Mouse (Mus musculus) adrenal gland, adult 10 weeks (tissue): ENCODE results near the gene Unc45a. TPM values are rescaled to one million over a fixed set of nuclear protein-coding genes. Genes with fewer than 3 reads are reported as not detected.

Source experiments
- polyA plus RNA-seq: library from polyadenylated mRNA; stranded (reverse); fragments of 350-450 nt; fragmentation: Illumina TruSeq; extraction: RNeasy Lipid Tissue Mini Kit (QIAGEN cat#74804); gene quantifications from one replicate; pipeline ENCODE4 v1.2.3, GENCODE M21; 2014; ENCODE audit warnings: low read depth, low replicate concordance

The Unc45a gene
- 6.8 TPM for polyA plus RNA-seq

DNA sequence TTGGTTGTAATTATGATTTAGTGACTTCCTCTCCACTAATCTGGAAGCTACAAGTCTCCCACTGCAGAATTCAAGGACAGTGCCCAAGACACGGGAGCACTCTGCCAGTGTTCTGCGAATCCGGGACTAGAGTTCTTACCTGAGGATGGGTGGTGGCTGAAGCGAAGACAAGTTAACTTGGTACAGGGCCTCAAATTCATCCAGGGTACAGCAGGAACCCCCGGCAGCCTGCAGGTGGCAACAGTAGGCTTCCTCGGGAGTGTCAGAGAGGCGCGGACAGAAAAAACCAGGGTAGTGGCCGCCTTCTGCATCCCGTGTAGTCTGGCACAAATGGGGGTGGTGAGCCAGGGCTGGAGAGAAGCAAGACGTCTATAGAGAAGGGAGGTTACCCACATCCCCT, at the start of gene Unc45a:
Unc45a (minus strand) TSS at position 213 of the 400 bp plus-strand sequence.

DNA sequence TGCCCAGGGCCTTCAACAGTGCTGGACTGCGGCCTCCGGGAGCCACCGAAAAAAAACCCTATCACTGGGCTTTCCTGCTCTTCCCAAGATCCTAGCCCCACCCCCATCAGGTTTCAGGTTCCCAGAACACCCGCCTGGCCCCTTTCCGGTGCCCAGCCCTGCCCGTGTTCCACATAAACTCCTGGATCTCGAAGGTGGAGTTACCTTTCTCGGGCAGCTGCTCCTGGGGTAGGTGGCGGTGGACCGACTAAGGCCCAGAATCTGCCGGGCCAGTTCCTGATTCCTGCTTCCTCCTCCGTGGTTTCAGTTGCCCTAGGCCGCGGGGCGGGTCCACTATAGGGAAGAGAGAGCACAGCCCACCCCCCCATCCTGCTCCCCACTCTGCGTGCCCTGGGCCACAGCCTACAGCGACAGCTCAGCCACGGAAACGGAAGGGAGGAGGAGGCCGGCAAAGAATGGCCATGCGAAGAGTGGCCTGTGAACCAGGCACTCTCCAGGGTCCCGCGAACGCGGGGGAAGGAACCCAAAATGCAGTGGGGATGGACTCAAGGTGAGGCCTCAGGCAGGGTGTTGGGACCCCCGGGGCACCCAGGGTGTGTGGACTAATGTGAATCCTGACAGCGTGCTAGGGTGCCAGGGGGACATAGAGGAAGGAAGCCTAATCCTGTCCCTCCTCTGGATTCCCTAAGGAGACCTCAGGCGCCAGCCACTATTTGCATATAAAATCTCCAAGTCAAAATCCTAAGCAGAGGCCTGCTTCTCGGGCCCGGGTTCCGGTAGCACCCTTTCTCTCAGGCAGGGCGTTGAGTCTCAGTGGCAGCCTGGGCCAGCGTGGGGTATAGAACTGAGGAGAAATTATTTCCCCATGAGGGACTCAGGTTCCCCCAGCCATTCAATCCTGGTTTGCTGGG, 47.1 kb upstream of the Unc45a start, which contains the start of gene Fes:
Fes (minus strand) TSS at position 314 of the 911 bp plus-strand sequence.

DNA sequence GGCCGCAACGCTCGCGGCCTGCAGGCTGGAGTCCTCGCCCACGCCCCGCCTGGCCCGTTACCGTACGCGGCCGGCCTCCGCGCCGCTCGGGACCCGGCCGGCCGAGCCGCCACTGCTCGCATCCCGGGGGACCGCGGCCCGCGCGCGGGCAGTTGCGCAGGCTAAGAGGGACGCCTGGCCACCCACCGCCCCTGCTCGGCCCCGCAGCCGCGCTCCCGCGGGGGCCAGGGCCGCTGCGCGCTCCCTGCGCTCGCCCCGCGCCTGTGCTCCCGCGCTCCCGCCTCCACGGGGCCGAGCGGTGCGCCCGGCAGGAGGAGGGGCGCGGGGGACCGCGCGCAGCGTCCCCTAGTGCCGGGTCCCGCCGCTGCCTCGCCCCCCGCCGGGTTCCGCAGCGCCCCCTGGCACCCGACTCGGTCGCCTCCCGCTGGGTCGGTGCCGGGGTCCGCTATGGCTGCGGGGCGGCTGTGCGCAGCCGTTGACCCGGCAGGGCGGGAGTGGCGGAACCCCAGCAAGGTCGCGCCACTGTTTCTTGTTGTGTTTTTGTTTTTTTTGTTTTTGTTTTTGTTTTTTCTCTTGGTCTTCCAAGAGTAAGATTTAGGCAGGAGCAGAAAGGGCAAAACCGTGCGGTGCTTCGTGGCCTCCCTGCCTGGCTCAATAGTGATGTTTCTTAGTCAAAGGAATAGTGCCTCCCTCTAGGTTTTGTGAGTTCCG, 30.4 kb upstream of the Unc45a start, which contains the start of gene Man2a2:
Man2a2 (minus strand) TSS at position 335 of the 711 bp plus-strand sequence.

DNA sequence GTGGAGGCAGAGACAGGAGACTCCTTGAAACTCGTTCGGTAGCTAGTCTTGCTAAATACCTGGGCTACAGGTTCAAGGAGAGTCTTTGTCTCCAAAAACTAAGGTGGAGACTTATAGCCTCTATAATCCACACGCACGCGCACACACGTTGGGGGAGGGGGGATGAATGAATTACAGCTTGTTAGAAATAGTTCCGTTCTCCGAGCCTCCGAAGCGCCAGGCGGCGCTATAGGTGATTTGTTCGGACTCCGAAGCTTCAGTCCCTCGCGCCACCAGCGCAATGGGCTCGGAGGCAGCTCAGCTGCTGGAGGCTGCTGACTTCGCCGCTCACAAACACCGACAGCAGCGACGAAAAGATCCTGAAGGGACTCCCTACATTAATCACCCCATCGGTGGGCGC, 2.1 kb upstream of the Unc45a start, which contains the start of gene Hddc3:
Hddc3 (plus strand) TSS at position 247 of the 400 bp plus-strand sequence.

DNA sequence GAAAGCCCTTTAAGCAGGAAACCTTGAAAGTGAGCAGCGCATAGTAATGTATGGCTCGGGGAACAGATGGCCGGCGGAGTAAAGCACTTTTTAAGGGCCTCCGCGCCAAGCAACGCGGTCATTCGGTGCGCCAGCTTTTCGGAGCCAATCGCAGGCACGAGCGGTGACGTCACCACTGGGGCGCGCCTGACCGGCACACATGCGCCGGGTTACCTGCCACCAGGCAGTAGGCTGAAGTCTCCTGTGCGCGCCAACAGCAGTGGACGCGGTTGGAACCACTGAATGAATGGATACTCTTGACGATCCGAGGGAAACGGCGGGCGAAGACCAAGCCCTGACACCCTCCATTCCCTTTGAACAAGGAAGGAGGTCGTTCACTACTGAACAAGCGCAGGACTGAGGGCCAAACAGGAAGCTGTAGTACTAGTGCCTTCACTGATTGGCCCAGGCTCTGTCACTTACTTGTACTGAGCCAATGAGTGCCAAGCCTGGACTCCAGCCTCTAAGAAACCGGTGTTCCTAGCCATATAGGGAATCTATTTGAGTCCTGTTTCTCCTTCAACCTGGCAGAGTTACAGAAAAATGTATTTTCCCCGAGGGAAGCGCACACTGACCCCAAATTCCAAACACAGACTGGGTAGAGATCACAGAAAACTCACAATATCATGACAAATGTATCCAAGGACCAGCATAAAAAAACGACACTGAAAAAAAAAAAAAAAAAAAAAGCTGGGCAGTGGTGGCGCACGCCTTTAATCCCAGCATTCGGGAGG, 16.6 kb downstream of the Unc45a start, which contains the start of gene Rccd1:
Rccd1 (minus strand) TSS at position 412 of the 773 bp plus-strand sequence.

DNA sequence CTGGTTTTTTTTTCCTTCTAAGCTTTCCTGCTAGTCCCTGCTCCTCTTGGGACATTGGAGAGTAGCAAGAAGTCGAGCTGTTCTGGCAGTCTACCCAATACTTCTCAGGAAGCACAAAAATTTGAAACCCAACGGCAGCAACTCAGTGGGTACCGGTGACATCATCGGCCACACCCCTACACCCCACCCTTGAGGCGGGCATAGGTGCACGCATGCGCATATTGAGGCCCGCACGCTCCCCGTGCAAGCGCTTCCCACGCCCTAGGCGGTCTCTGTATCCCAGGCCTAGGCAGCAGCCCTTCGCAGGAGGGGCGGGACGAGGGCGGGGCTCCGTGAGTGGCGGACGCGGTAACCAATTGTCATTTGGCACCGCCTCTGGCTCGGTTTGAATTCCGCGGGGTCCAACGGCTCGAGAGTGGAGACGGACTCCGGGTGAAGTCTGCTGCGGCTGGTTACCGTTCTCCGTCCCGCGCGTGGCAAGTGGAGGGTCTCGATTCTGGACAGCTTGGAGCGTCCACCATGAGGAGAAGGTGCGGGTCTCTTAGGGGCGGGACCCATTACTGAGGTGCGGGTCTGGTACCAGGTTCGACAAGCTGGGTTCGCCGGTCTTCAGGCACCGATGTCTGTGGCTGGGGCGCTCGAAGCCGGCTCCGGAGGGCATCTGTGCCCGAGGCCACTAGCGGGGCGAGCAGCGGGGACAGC, 46.6 kb downstream of the Unc45a start, which contains the start of gene Prc1:
Prc1 (plus strand) TSS at position 389 of the 702 bp plus-strand sequence.

Other genes starting within 250 kb of the Unc45a start
- 7.8 TPM for gene Idh2, start 225.6 kb downstream of the Unc45a start, polyA plus RNA-seq
- 2.3 TPM for gene Sema4b, start 154.2 kb downstream of the Unc45a start, polyA plus RNA-seq
- 10.9 TPM for gene Cib1, start 108.2 kb downstream of the Unc45a start, polyA plus RNA-seq
- gene Gdpgp1, start 108.1 kb downstream of the Unc45a start, polyA plus RNA-seq: 2.7 TPM
- gene Ttll13, start 94.6 kb downstream of the Unc45a start, polyA plus RNA-seq: 0.41 TPM
- gene Ngrn, start 79.8 kb downstream of the Unc45a start, polyA plus RNA-seq: 23.7 TPM
- 11.4 TPM for gene Vps33b, start 71.4 kb downstream of the Unc45a start, polyA plus RNA-seq
- gene Prc1, start 46.6 kb downstream of the Unc45a start, polyA plus RNA-seq: 22.4 TPM
- gene Rccd1, start 16.6 kb downstream of the Unc45a start, polyA plus RNA-seq: 3.4 TPM
- 17.2 TPM for gene Hddc3, start 2.1 kb upstream of the Unc45a start, polyA plus RNA-seq
- 51.8 TPM for gene Man2a2, start 30.4 kb upstream of the Unc45a start, polyA plus RNA-seq
- gene Fes, start 46.9 kb upstream of the Unc45a start, polyA plus RNA-seq: 0.23 TPM
- 4.5 TPM for gene Furin, start 64.4 kb upstream of the Unc45a start, polyA plus RNA-seq
- gene Blm, start 194.1 kb upstream of the Unc45a start, polyA plus RNA-seq: 17.5 TPM